Mouse (Mus musculus): ENCODE data around the gene Src.

GRCm38 (mm10) chr2:157471292-157471691, 53.0 kb downstream of the Src start:
- TF ChIP-seq CTCF (IDR thresholded peaks at IDR 0.05; ENCODE audit: borderline replicate concordance, insufficient read depth, low read length): no peak
- no peak for TF ChIP-seq POLR2A (IDR thresholded peaks at IDR 0.05; ENCODE audit: low read depth, low read length)
